Mouse (Mus musculus) G1E (cell line): Measurements from ENCODE around the gene Tmem220.

Experiments
- CTCF ChIP-seq: IDR thresholded peaks from 2 replicates; pipeline ENCODE4 v1.5.1; 2012; ENCODE audit warnings: low read depth, low read length, inconsistent platforms, mixed read lengths
- GATA1 ChIP-seq: IDR thresholded peaks from 2 replicates; pipeline ENCODE4 v1.6.1; 2012; ENCODE audit warnings: borderline replicate concordance, low read length, inconsistent platforms, mixed read lengths
- TAL1 ChIP-seq: conservative IDR thresholded peaks from 2 replicates; pipeline ENCODE4 v1.6.1; 2012; ENCODE audit warnings: low read depth, low read length, inconsistent platforms, mixed read lengths

GRCm38 (mm10) chr11:67020948-67021347 lies 4.0 kb upstream of the Tmem220 start:
- TF ChIP-seq GATA1 (no peak), CTCF (0 out of 2 replicates have a peak, but pooled peaks have one; percentile 27), TAL1 (no peak)
